Mouse (Mus musculus): ENCODE results near the gene Skap1. TPM values are rescaled to one million over a fixed set of nuclear protein-coding genes. Genes with fewer than 3 reads are reported as not detected.

Gene Skap1
- total and polyA plus RNA-seq, 3 experiments, result not detected

- TF ChIP-seq USF1 (IDR thresholded peaks at IDR 0.05; ENCODE audit: low read depth, low read length) (no peak), SMC3 (IDR thresholded peaks at IDR 0.05; ENCODE audit: low read depth, low read length) (no peak), MAZ (IDR thresholded peaks at IDR 0.05; ENCODE audit: low read depth, low read length) (no peak), MEF2A (IDR thresholded peaks at IDR 0.05; ENCODE audit: extremely low read depth, insufficient replicate concordance, low read depth, low read length, poor library complexity, severe bottlenecking) (no peak), ETS1 (IDR thresholded peaks at IDR 0.05; ENCODE audit: low read depth, low read length) (no peak), BHLHE40 (IDR thresholded peaks at IDR 0.05; ENCODE audit: borderline replicate concordance, low read depth, low read length) (no peak), MXI1 (IDR thresholded peaks at IDR 0.05; ENCODE audit: low read depth, low read length) (no peak), POLR2AphosphoS5 (IDR thresholded peaks at IDR 0.05; ENCODE audit: borderline replicate concordance, low read depth, low read length) (no peak), SIN3A (IDR thresholded peaks at IDR 0.05; ENCODE audit: low read length) (no peak), NRF1 (IDR thresholded peaks at IDR 0.05; ENCODE audit: insufficient read depth, low read depth, low read length, poor library complexity, severe bottlenecking) (no peak), POLR2AphosphoS2 (IDR thresholded peaks at IDR 0.05; ENCODE audit: low read length) (no peak), GATA1 (IDR thresholded peaks at IDR 0.05; ENCODE audit: low read depth, low read length) (no peak), CHD2 (IDR thresholded peaks at IDR 0.05; ENCODE audit: low read length) (no peak), RCOR1 (IDR thresholded peaks at IDR 0.05; ENCODE audit: low read depth, low read length) (no peak), MAX (IDR thresholded peaks at IDR 0.05; ENCODE audit: low read length) (no peak)
- H3K27me3 ChIP-seq (ENCODE audit: control insufficient read depth in 1 of 2, insufficient read depth in 2 of 2, low read length in 2 of 2), result peaks cover 17% of the 10 kb centered on the region in 2 experiments
- H3K4me1 ChIP-seq (ENCODE audit: control insufficient read depth in 1 of 2, insufficient read depth in 2 of 2, low read length in 2 of 2), result no peaks in the 10 kb centered on the region
- H3K36me3 ChIP-seq (ENCODE audit: control insufficient read depth in 1 of 2, insufficient read depth in 2 of 2, low read length in 2 of 2), result no peaks in the 10 kb centered on the region
- H3K9ac ChIP-seq (ENCODE audit: control insufficient read depth, low read depth, low read length, poor library complexity, severe bottlenecking), result no peak overlapping the region
- DNase-seq (ENCODE audit: low read depth, low spot score), result no peak
- H3K9me3 ChIP-seq (replicated peaks; ENCODE audit: insufficient read depth, low read length), result no peaks in the 10 kb centered on the region
- H3K27ac ChIP-seq (ENCODE audit: control insufficient read depth, low read depth, low read length), result no peak overlapping the region
- no peaks in the 10 kb centered on the region for H3K79me2 ChIP-seq (ENCODE audit: control insufficient read depth, insufficient read depth, low read length, poor library complexity)
- no peak overlapping the region for H3K4me3 ChIP-seq (ENCODE audit: control insufficient read depth in 1 of 2, insufficient read depth in 1 of 2, low read depth in 2 of 2, low read length in 2 of 2)
Measured at GRCm38 (mm10) chr11:96642173-96643140, 178.1 kb downstream of the Skap1 start.

- peaks cover 11 to 18% of the 10 kb centered on the region in 2 experiments for H3K27me3 ChIP-seq (ENCODE audit: control insufficient read depth in 1 of 2, insufficient read depth in 2 of 2, low read length in 2 of 2)
- TF ChIP-seq NRF1 (IDR thresholded peaks at IDR 0.05; ENCODE audit: insufficient read depth, low read depth, low read length, poor library complexity, severe bottlenecking) (no peak), TCF12 (IDR thresholded peaks at IDR 0.05; ENCODE audit: low read depth, low read length) (no peak), GATA1 (IDR thresholded peaks at IDR 0.05; ENCODE audit: low read depth, low read length) (no peak), MEF2A (IDR thresholded peaks at IDR 0.05; ENCODE audit: extremely low read depth, insufficient replicate concordance, low read depth, low read length, poor library complexity, severe bottlenecking) (no peak), USF2 (IDR thresholded peaks at IDR 0.05; ENCODE audit: borderline replicate concordance in 1 of 2, insufficient read depth in 1 of 2, low read depth in 1 of 2, low read length in 2 of 2) (no peak), TAL1 (IDR thresholded peaks at IDR 0.05; ENCODE audit: low read length) (no peak), POLR2AphosphoS5 (IDR thresholded peaks at IDR 0.05; ENCODE audit: borderline replicate concordance, low read depth, low read length) (no peak), CHD1 (IDR thresholded peaks at IDR 0.05; ENCODE audit: low read depth, low read length) (no peak), ELF1 (IDR thresholded peaks at IDR 0.05; ENCODE audit: low read depth, low read length) (no peak), SMC3 (IDR thresholded peaks at IDR 0.05; ENCODE audit: low read depth, low read length) (no peak), CHD2 (IDR thresholded peaks at IDR 0.05; ENCODE audit: low read length) (no peak), ZKSCAN1 (IDR thresholded peaks at IDR 0.05; ENCODE audit: low read depth, low read length) (no peak)
- H3K27ac ChIP-seq (ENCODE audit: control insufficient read depth, low read depth, low read length), result no peak overlapping the region
- H3K4me1 ChIP-seq (ENCODE audit: control insufficient read depth in 1 of 2, insufficient read depth in 2 of 2, low read length in 2 of 2), result no peaks in the 10 kb centered on the region
- H3K9me3 ChIP-seq (replicated peaks; ENCODE audit: insufficient read depth, low read length), result no peaks in the 10 kb centered on the region
- no peak overlapping the region for H3K9ac ChIP-seq (ENCODE audit: control insufficient read depth, low read depth, low read length, poor library complexity, severe bottlenecking)
- no peaks in the 10 kb centered on the region for H3K79me2 ChIP-seq (ENCODE audit: control insufficient read depth, insufficient read depth, low read length, poor library complexity)
- no peak overlapping the region for H3K4me3 ChIP-seq (ENCODE audit: control insufficient read depth in 1 of 2, insufficient read depth in 1 of 2, low read depth in 2 of 2, low read length in 2 of 2)
- no peak for DNase-seq (ENCODE audit: low read depth, low spot score)
- H3K36me3 ChIP-seq (ENCODE audit: control insufficient read depth in 1 of 2, insufficient read depth in 2 of 2, low read length in 2 of 2), result no peaks in the 10 kb centered on the region
Measured at GRCm38 (mm10) chr11:96644969-96645368, 180.6 kb downstream of the Skap1 start.
